Mouse (Mus musculus): Measurements from ENCODE around the gene Pde2a.

DNA sequence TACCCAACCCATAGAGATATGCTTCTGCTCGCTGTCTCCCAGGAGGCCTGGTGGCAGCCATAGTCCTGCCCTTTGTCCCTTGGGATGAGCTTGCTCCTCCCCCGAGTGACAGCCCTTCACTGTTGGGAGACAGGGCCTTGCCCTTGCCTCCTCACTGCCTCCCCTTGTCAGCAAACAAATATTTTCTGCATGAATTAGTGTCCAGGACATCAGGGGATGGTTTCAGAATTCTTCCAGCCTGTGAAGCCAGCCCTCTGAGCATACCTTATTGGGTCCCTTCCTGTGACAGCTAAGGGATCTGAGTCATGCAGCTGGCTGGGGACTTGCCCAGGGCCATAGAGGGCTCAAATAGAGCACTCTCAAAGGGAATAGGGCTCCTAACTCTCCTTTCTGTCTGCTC, 87.7 kb downstream of the Pde2a start:
- TF ChIP-seq CTCF (IDR thresholded peaks at IDR 0.05; ENCODE audit: low read depth, low read length) (no peak), POLR2A (IDR thresholded peaks at IDR 0.05; ENCODE audit: insufficient read depth, low read length) (no peak)

Data from ES-Bruce4 (cell line).